Mouse (Mus musculus) embryonic facial prominence, embryonic 14.5 days (tissue): Measurements from ENCODE around the gene Rae1. TPM values are rescaled to one million over a fixed set of nuclear protein-coding genes. Genes with fewer than 3 reads are reported as not detected.

Experiments
- ATAC-seq: fragments of 200-750 bp; cut with Nextera tagmentation; 2 replicates; pipeline ENCODE4 v1.8.0; 2017; ENCODE audit warnings: low read depth, moderate number of reproducible peaks, moderate TSS enrichment
- DNase-seq: peaks from one replicate; pipeline ENCODE4 v3.0.0-alpha.2; 2015; ENCODE audit warnings: low spot score
- H3K27ac ChIP-seq: fragments of 300-500 bp; sonication (generic); replicated peaks from 2 replicates; pipeline ENCODE4 v1.5.1; 2014; ENCODE audit warnings: low read depth, mild to moderate bottlenecking, low read length, moderate library complexity
- H3K27me3 ChIP-seq: fragments of 300-500 bp; sonication (generic); replicated peaks from 2 replicates; pipeline ENCODE4 v1.6.1; 2014; ENCODE audit warnings: low read length; ENCODE audit not compliant: control insufficient read depth, insufficient read depth
- H3K36me3 ChIP-seq: fragments of 300-500 bp; sonication (generic); 2 replicates; pipeline ENCODE4 v1.6.1; 2014; ENCODE audit warnings: low read length, mixed read lengths; ENCODE audit not compliant: control insufficient read depth, insufficient read depth
- H3K4me1 ChIP-seq: fragments of 300-500 bp; sonication (generic); 2 replicates; pipeline ENCODE4 v1.6.1; 2014; ENCODE audit warnings: antibody characterized with exemption, low read length; ENCODE audit not compliant: control insufficient read depth, insufficient read depth
- H3K4me2 ChIP-seq: fragments of 300-500 bp; sonication (generic); 2 replicates; pipeline ENCODE4 v1.6.1; 2014; ENCODE audit warnings: low read depth, mild to moderate bottlenecking, low read length, moderate library complexity, mixed read lengths
- H3K4me3 ChIP-seq: fragments of 300-500 bp; sonication (generic); 2 replicates; pipeline ENCODE4 v1.5.1; 2014; ENCODE audit warnings: low read depth, mild to moderate bottlenecking, low read length
- H3K9ac ChIP-seq: fragments of 300-500 bp; sonication (generic); 2 replicates; pipeline ENCODE4 v1.6.1; 2014; ENCODE audit warnings: low read depth, mild to moderate bottlenecking, low read length, moderate library complexity, mixed read lengths
- H3K9me3 ChIP-seq: fragments of 300-500 bp; sonication (generic); 2 replicates; pipeline ENCODE4 v1.6.1; 2016; ENCODE audit warnings: low read length; ENCODE audit not compliant: control insufficient read depth
- WGBS: fragments of 180-500 bp; shearing (Covaris S2); extraction: QIAGEN DNeasy Blood & Tissue Kit; methylation state at CpG from one replicate; pipeline ENCODE4 v1.1.7; 2014; 5-methylcytosine and 5-hydroxymethylcytosine counted together
- polyA plus RNA-seq: library from polyadenylated mRNA; unstranded; fragments of >200 nt; fragmentation: Nextera tagmentation; extraction: Ambion mirVana; gene quantifications from 2 replicates; pipeline ENCODE4 v1.2.1, GENCODE M21; 2014

Gene Rae1
- polyA plus RNA-seq, 1 experiment from 2014 or later: 110 TPM

DNA sequence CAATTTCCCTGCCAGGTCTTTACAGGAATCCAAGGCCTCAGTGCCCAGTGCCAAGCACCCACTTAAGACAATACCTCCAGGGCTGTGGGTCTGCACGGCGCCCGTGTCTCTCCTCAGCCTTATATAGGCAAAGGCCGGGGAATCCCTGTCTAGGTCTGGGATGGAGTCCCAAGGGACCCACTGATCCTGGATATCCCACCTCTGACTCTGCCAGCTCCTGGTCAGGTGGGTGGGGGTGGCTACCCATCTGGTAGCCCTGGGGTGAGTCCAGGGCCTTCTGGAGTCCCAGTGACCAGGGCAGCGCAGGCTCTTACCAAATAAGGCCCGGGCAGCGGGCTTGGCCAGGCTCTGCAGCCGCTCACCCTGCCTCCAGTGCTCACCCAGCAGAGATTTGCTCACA lies 53.0 kb downstream of the Rae1 start:
- Histone ChIP-seq H3K9me3 (no peaks in the 10 kb centered on the region), H3K9ac (no peak overlapping the region), H3K4me1 (no peaks in the 10 kb centered on the region), H3K4me2 (no peak overlapping the region), H3K27me3 (no peaks in the 10 kb centered on the region), H3K4me3 (no peak overlapping the region), H3K36me3 (no peaks in the 10 kb centered on the region), H3K27ac (no peak overlapping the region)
- 88% methylated on average over 6 of the region's 8 CpGs for WGBS
- no peak for DNase-seq
- no peak for ATAC-seq

DNA sequence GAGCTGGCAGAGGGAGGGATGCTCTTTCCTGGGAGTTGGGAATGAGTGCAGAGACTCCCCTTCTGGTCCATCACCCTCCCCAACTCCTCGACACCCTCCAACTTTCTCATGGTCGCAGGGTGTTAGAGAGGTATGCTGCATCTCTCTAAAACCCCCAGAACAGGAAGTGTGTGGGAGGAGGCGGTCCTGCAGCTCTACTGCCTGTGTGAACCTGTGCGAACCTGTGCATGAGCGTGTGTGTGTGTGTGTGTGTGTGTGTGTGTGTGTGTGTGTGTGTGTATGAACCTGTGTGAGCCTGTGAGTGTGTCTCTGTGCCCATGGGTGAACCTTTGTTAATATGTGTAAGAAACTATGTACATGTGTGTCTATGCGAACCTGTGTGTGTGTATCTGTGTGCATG lies 53.9 kb downstream of the Rae1 start:
- WGBS: 68% methylated on average over 6 of the region's 6 CpGs

DNA sequence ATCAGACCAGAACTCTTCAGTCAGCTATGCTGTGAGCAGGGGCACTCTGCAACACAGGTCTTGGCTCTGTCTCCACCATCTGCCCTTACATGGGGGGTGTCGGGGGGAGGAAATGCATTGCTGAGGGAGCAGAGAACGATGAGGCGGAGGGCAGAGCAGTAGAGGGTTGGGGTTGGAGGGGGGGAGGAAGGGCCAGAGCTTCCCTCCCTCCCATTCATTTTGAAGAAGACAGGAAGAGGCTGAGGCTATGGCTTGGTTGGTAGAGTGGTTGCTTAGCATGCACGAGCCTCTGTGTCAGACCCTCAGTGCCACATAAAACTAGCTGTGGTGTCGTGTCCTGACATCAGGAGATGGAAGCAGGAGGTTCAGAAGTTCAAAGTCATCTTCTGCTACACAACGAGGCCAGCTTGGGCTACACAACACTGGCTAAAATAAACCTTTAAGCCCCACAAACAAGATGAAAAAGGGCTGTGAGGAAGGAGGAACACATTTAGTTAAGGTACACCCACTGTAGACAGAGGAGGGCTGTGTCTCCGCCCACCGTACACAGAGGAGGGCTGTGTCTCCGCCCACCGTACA lies 56.5 kb downstream of the Rae1 start:
- no peaks in the 10 kb centered on the region for H3K36me3 ChIP-seq
- no peak overlapping the region for H3K9ac ChIP-seq
- no peaks in the 10 kb centered on the region for H3K27me3 ChIP-seq
- no peaks in the 10 kb centered on the region for H3K4me1 ChIP-seq
- no peak overlapping the region for H3K4me3 ChIP-seq
- no peak for DNase-seq
- H3K9me3 ChIP-seq: no peaks in the 10 kb centered on the region
- no peak overlapping the region for H3K4me2 ChIP-seq
- WGBS: 76% methylated on average over 10 of the region's 10 CpGs
- no peak overlapping the region for H3K27ac ChIP-seq
- ATAC-seq: no peak

More for the DNA sequence above, 53.9 kb downstream of the Rae1 start:
- Histone ChIP-seq H3K4me3 (no peak overlapping the region), H3K36me3 (no peaks in the 10 kb centered on the region), H3K9me3 (no peaks in the 10 kb centered on the region), H3K4me1 (no peaks in the 10 kb centered on the region), H3K4me2 (no peak overlapping the region), H3K27me3 (no peaks in the 10 kb centered on the region), H3K9ac (no peak overlapping the region), H3K27ac (no peak overlapping the region)
- ATAC-seq: no peak
- DNase-seq: no peak

DNA sequence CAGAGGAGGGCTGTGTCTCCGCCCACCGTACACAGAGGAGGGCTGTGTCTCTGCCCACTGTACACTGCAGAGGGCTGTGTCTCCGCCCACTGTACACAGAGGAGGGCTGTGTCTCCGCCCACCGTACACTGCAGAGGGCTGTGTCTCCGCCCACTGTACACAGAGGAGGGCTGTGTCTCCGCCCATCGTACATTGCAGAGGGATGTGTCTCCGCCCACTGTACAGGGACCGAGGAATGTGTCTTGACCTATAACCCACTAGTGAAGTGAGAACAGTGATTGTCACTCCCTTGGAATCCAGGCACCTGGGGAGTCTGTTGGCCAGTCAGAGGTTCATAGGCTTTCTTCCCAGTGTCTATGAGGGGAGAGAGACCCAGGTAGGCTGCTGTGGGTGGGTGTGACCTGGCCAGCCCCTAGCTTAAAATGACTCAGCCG lies 57.0 kb downstream of the Rae1 start:
- no peak for DNase-seq
- no peak overlapping the region for H3K4me3 ChIP-seq

DNA sequence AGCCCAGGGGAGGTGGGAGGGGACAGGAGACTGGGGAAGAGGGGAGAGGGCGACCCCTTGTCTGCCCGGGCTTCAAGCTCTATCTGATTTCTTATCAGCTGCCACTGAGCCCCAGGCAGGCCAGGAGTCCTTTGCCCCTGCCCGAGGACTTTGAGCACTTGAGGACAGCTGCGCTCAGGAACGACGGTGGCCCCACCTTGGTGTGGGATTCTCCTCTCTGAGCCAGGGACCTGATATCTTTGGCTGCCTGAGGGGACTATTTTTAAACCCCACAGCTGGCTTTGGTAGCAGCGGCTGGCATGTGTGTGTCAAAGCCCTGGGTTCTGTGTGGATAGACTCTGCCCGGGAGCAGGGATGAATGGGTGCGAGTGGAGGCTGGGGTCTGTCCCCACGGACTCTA lies 57.7 kb downstream of the Rae1 start:
- ATAC-seq: peak; percentile 51; the same call in 1 of the 2 replicates
- no peak overlapping the region for H3K27ac ChIP-seq

More for the DNA sequence above, 57.0 kb downstream of the Rae1 start:
- H3K9ac ChIP-seq: no peak overlapping the region
- H3K4me1 ChIP-seq: no peaks in the 10 kb centered on the region
- 73% methylated on average over 11 of the region's 11 CpGs for WGBS
- H3K9me3 ChIP-seq: no peaks in the 10 kb centered on the region
- H3K36me3 ChIP-seq: no peaks in the 10 kb centered on the region
- H3K27me3 ChIP-seq: no peaks in the 10 kb centered on the region
- ATAC-seq: no peak
- no peak overlapping the region for H3K4me2 ChIP-seq
- no peak overlapping the region for H3K27ac ChIP-seq

DNA sequence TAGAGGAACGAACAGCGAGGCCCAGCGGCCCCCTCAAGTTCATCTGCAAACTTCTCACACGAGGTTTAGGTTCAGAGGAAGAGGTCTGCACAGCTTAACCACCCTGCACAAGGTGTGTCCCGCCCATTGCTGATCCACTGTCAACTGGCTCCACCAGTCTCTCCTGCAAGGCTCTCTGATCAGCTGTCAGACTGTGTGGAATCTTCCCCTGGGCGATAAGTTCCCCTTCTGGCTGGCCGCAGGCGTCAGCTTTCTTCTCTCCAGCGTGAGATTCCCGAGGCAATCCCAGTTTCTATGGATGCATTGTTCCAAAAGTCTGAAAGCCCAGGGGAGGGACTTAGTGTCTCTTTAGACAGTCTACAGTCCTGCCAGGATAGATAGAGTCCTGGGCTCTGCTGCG lies 58.3 kb downstream of the Rae1 start:
- peak; percentile 57 for DNase-seq
- H3K27ac ChIP-seq: 0 out of 2 replicates have a peak overlapping the region, but pooled peaks have one; percentile 7
- WGBS: 34% methylated on average over 11 of the region's 11 CpGs

More for the DNA sequence above, 57.7 kb downstream of the Rae1 start:
- Histone ChIP-seq H3K36me3 (no peaks in the 10 kb centered on the region), H3K4me2 (no peak overlapping the region), H3K9me3 (no peaks in the 10 kb centered on the region), H3K9ac (no peak overlapping the region), H3K27me3 (no peaks in the 10 kb centered on the region), H3K4me3 (no peak overlapping the region), H3K4me1 (no peaks in the 10 kb centered on the region)
- WGBS: 25% methylated on average over 8 of the region's 10 CpGs
- DNase-seq: peak; percentile 65

DNA sequence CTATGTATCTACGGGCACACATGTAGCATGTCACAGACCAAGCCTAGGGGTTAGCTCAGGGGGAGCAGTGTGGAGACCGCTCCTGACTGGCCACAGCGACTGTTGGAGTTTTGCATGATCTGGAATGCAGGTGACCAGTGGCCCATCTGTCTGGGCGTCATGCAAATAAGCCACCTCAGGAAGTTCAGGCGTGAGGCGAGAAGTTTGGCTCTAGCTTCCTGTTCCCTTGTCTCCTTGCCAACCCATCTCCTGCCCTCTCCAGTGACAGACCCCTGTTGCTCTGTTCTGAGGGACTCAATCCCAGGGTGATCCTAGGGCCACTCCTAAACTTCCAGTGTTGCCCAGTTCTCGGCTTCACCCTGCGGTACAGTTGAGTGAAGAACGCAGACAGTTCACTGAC lies 60.5 kb downstream of the Rae1 start:
- H3K4me2 ChIP-seq: no peak overlapping the region
- no peaks in the 10 kb centered on the region for H3K9me3 ChIP-seq
- H3K36me3 ChIP-seq: no peaks in the 10 kb centered on the region
- 74% methylated on average over 9 of the region's 9 CpGs for WGBS
- H3K27me3 ChIP-seq: no peaks in the 10 kb centered on the region
- no peak overlapping the region for H3K27ac ChIP-seq
- H3K9ac ChIP-seq: no peak overlapping the region
- ATAC-seq: no peak
- no peaks in the 10 kb centered on the region for H3K4me1 ChIP-seq
- no peak for DNase-seq
- H3K4me3 ChIP-seq: no peak overlapping the region

More for the DNA sequence above, 58.3 kb downstream of the Rae1 start:
- Histone ChIP-seq H3K36me3 (no peaks in the 10 kb centered on the region), H3K4me3 (no peak overlapping the region), H3K9ac (no peak overlapping the region), H3K27me3 (no peaks in the 10 kb centered on the region), H3K9me3 (no peaks in the 10 kb centered on the region), H3K4me1 (no peaks in the 10 kb centered on the region), H3K4me2 (no peak overlapping the region)
- no peak for ATAC-seq

DNA sequence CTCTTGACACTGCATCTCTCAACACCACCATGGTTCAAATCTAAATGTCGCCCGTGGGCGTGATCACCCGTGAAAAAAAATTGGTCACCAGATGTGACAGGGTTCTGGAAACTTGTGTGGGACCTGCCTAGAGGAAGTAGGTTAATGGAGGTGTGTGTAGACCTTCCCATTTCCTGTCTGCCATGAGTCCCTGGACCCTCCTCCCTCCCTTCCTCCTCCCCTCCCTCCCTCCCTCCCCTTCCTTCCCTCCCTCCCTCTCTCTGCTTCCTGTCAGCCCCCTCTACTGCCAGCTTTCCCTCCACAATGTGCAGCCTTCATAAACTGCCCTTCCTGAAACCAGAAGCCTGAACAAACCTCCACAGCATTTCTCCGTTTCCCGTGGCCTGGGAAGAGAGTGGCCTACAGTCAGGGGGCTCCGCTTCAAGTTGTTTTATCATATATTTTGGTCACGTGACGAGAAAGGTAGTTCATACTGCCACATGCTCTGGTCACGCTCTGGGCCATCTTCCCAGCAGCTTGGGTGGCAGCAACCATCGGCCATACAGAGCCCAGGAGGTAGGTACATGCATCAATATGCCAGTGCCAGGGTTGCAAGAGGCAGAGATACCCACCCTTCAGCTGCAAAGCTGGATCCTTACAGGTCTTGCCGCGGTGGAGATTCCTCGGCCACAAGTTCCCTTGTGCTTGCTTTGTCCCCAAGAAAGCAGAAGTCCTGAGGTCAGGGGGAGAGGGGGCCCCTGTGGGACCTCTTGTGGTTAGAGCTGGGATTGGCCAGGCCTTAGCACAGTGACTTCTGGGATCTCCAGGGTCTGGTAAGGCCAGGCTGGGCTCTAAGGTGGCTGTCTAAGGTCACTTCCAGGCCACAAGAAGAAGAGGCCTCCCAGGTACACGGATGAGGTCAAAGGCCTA lies 61.8 kb downstream of the Rae1 start:
- no peaks in the 10 kb centered on the region for H3K4me1 ChIP-seq
- H3K9ac ChIP-seq: no peak overlapping the region
- H3K4me3 ChIP-seq: no peak overlapping the region
- no peaks in the 10 kb centered on the region for H3K27me3 ChIP-seq
- ATAC-seq (no peak), DNase-seq (no peak)
- no peak overlapping the region for H3K4me2 ChIP-seq
- H3K27ac ChIP-seq: no peak overlapping the region
- 71% methylated on average over 14 of the region's 15 CpGs for WGBS
- no peaks in the 10 kb centered on the region for H3K9me3 ChIP-seq
- H3K36me3 ChIP-seq: no peaks in the 10 kb centered on the region
